Mouse (Mus musculus) monocyte, adult 2 months (primary cell): ENCODE data around the gene Prcp.
"Not testable (repeated sequence)": the region's sequence is repeated elsewhere in the genome, so short reads cannot be mapped to it uniquely, and the experiment has no call there.

Experiments used
- DNase-seq, 2 experiments: peaks; one replicate each; pipeline ENCODE4 v3.0.0; 2022; ENCODE audit warnings: low spot score in 2 of 2, low read depth in 1 of 2

Prcp gene

DNA sequence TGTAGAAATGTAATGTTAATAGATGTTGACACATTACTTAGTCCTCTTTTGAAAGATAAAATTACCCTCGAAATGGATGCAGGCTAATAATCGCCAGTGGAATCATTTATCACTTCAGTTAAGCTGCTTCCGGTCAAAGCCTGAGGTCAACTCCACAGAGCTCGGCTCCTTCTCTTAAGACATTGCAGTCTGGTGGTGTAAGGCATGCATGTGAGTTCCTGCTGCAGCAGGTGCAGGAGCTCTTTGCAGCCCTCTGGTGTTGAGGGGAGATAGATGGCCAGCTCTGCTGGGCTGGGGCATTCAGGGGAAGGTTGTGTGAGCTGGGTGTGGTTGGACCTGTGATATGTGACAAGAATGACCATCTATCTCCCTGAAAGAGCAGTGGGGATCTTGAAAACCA, 104.0 kb downstream of the Prcp start:
- DNase-seq, result no peak

- DNase-seq, result not testable (repeated sequence)
Observed at GRCm38 (mm10) chr7:92978720-92979119, 104.5 kb downstream of the Prcp start.

GRCm38 (mm10) chr7:92980741-92981140, 106.5 kb downstream of the Prcp start:
- DNase-seq, result no peak

- no peak for DNase-seq
Observed at GRCm38 (mm10) chr7:92981864-92982263, 107.6 kb downstream of the Prcp start.
